Mouse (Mus musculus): ENCODE data around the gene Gm49383. TPM values are rescaled to one million over a fixed set of nuclear protein-coding genes. Genes with fewer than 3 reads are reported as not detected.
A peak's percentile ranks its signal among the peaks of the same experiment; 100 is the strongest.
"Not testable (repeated sequence)": the region's sequence is repeated elsewhere in the genome, so short reads cannot be mapped to it uniquely, and the experiment has no call there.

Gene Gm49383
- polyA plus RNA-seq, 1 experiment from 2014 or later, result 20.0 TPM

- H3K9me3 ChIP-seq (ENCODE audit: control insufficient read depth, low read length); H3K27me3 ChIP-seq (replicated peaks; ENCODE audit: control insufficient read depth, insufficient read depth, low read length); H3K4me1 ChIP-seq (replicated peaks; ENCODE audit: control insufficient read depth, insufficient read depth, low read length): not testable (repeated sequence)
- peak within 1 kb of the TSS; percentile 74 for H3K4me2 ChIP-seq (ENCODE audit: low read length)
- ATAC-seq, result peak; percentile 99
- H3K9ac ChIP-seq (replicated peaks; ENCODE audit: low read depth, low read length), result peak within 1 kb of the TSS; percentile 84
- H3K27ac ChIP-seq (ENCODE audit: low read length), result peak within 1 kb of the TSS; percentile 93
- under 1% methylated on average over 57 of the region's 68 CpGs for WGBS
- H3K36me3 ChIP-seq (ENCODE audit: control insufficient read depth, insufficient read depth), result peaks cover 13% of the 10 kb centered on the region
- H3K4me3 ChIP-seq (replicated peaks; ENCODE audit: low read length), result peak within 1 kb of the TSS; percentile 73
Measured at GRCm38 (mm10) chr12:69158765-69159577, 37.9 kb downstream of the Gm49383 start, which contains the start of gene Rps29. Gene Rps29, minus strand, starts transcription at chr12:69159186.

- H3K9me3 ChIP-seq (ENCODE audit: control insufficient read depth, low read length), result no peaks in the 10 kb centered on the region
- under 1% methylated on average over 19 of the region's 19 CpGs for WGBS
- H3K27ac ChIP-seq (ENCODE audit: low read length), result peak overlapping the region; percentile 93
Measured at GRCm38 (mm10) chr12:69158366-69158764, 38.5 kb downstream of the Gm49383 start.

GRCm38 (mm10) chr12:69157107-69157506, 39.8 kb downstream of the Gm49383 start:
- H3K27me3 ChIP-seq (replicated peaks; ENCODE audit: control insufficient read depth, insufficient read depth, low read length), result no peaks in the 10 kb centered on the region
- H3K4me1 ChIP-seq (replicated peaks; ENCODE audit: control insufficient read depth, insufficient read depth, low read length), result peaks cover 9% of the 10 kb centered on the region
- no peaks in the 10 kb centered on the region for H3K9me3 ChIP-seq (ENCODE audit: control insufficient read depth, low read length)
- H3K36me3 ChIP-seq (ENCODE audit: control insufficient read depth, insufficient read depth), result peaks cover 13% of the 10 kb centered on the region
- no peak overlapping the region for H3K4me2 ChIP-seq (ENCODE audit: low read length)
- H3K9ac ChIP-seq (replicated peaks; ENCODE audit: low read depth, low read length), result no peak overlapping the region
- ATAC-seq, result no peak
- H3K4me3 ChIP-seq (replicated peaks; ENCODE audit: low read length), result no peak overlapping the region
- 97% methylated on average over 2 of the region's 2 CpGs for WGBS
- no peak overlapping the region for H3K27ac ChIP-seq (ENCODE audit: low read length)

More at GRCm38 (mm10) chr12:69158366-69158764, 38.5 kb downstream of the Gm49383 start:
- ATAC-seq, result no peak
- peaks cover 9% of the 10 kb centered on the region for H3K4me1 ChIP-seq (replicated peaks; ENCODE audit: control insufficient read depth, insufficient read depth, low read length)
- H3K4me2 ChIP-seq (ENCODE audit: low read length), result peak overlapping the region; percentile 74
- H3K27me3 ChIP-seq (replicated peaks; ENCODE audit: control insufficient read depth, insufficient read depth, low read length), result no peaks in the 10 kb centered on the region
- H3K4me3 ChIP-seq (replicated peaks; ENCODE audit: low read length), result peak overlapping the region; percentile 73
- H3K9ac ChIP-seq (replicated peaks; ENCODE audit: low read depth, low read length), result peak overlapping the region; percentile 84
- peaks cover 13% of the 10 kb centered on the region for H3K36me3 ChIP-seq (ENCODE audit: control insufficient read depth, insufficient read depth)

- no peaks in the 10 kb centered on the region for H3K27me3 ChIP-seq (replicated peaks; ENCODE audit: control insufficient read depth, insufficient read depth, low read length)
- H3K4me3 ChIP-seq (replicated peaks; ENCODE audit: low read length), result no peak overlapping the region
- H3K4me1 ChIP-seq (replicated peaks; ENCODE audit: control insufficient read depth, insufficient read depth, low read length), result peaks cover 9% of the 10 kb centered on the region
- no peaks in the 10 kb centered on the region for H3K9me3 ChIP-seq (ENCODE audit: control insufficient read depth, low read length)
- no peak overlapping the region for H3K4me2 ChIP-seq (ENCODE audit: low read length)
- H3K27ac ChIP-seq (ENCODE audit: low read length), result no peak overlapping the region
- no peak for ATAC-seq
- H3K9ac ChIP-seq (replicated peaks; ENCODE audit: low read depth, low read length), result no peak overlapping the region
- H3K36me3 ChIP-seq (ENCODE audit: control insufficient read depth, insufficient read depth), result peaks cover 13% of the 10 kb centered on the region
- WGBS, result 83% methylated on average over 4 of the region's 4 CpGs
Measured at GRCm38 (mm10) chr12:69156436-69156835, 40.5 kb downstream of the Gm49383 start.

GRCm38 (mm10) chr12:69155923-69156322, 41.0 kb downstream of the Gm49383 start:
- ATAC-seq, result no peak
- no peak overlapping the region for H3K27ac ChIP-seq (ENCODE audit: low read length)
- no peak overlapping the region for H3K4me3 ChIP-seq (replicated peaks; ENCODE audit: low read length)
- no peaks in the 10 kb centered on the region for H3K9me3 ChIP-seq (ENCODE audit: control insufficient read depth, low read length)
- H3K4me1 ChIP-seq (replicated peaks; ENCODE audit: control insufficient read depth, insufficient read depth, low read length), result peaks cover 9% of the 10 kb centered on the region
- H3K4me2 ChIP-seq (ENCODE audit: low read length), result no peak overlapping the region
- no peak overlapping the region for H3K9ac ChIP-seq (replicated peaks; ENCODE audit: low read depth, low read length)
- 82% methylated on average over 2 of the region's 2 CpGs for WGBS
- H3K36me3 ChIP-seq (ENCODE audit: control insufficient read depth, insufficient read depth), result peaks cover 13% of the 10 kb centered on the region
- H3K27me3 ChIP-seq (replicated peaks; ENCODE audit: control insufficient read depth, insufficient read depth, low read length), result no peaks in the 10 kb centered on the region

- Histone ChIP-seq H3K9ac (replicated peaks; ENCODE audit: low read depth, low read length) (no peak overlapping the region), H3K4me2 (ENCODE audit: low read length) (no peak overlapping the region), H3K4me3 (replicated peaks; ENCODE audit: low read length) (no peak overlapping the region), H3K27ac (ENCODE audit: low read length) (no peak overlapping the region), H3K4me1 (replicated peaks; ENCODE audit: control insufficient read depth, insufficient read depth, low read length) (no peaks in the 10 kb centered on the region), H3K9me3 (ENCODE audit: control insufficient read depth, low read length) (no peaks in the 10 kb centered on the region), H3K27me3 (replicated peaks; ENCODE audit: control insufficient read depth, insufficient read depth, low read length) (no peaks in the 10 kb centered on the region), H3K36me3 (ENCODE audit: control insufficient read depth, insufficient read depth) (no peaks in the 10 kb centered on the region)
- 85% methylated on average over 13 of the region's 13 CpGs for WGBS
- no peak for ATAC-seq
Measured at GRCm38 (mm10) chr12:69150049-69150448, 46.9 kb downstream of the Gm49383 start.

- Histone ChIP-seq H3K9me3 (ENCODE audit: control insufficient read depth, low read length) (no peaks in the 10 kb centered on the region), H3K4me2 (ENCODE audit: low read length) (no peak overlapping the region), H3K27me3 (replicated peaks; ENCODE audit: control insufficient read depth, insufficient read depth, low read length) (no peaks in the 10 kb centered on the region), H3K9ac (replicated peaks; ENCODE audit: low read depth, low read length) (no peak overlapping the region), H3K4me3 (replicated peaks; ENCODE audit: low read length) (no peak overlapping the region), H3K36me3 (ENCODE audit: control insufficient read depth, insufficient read depth) (no peaks in the 10 kb centered on the region), H3K4me1 (replicated peaks; ENCODE audit: control insufficient read depth, insufficient read depth, low read length) (no peaks in the 10 kb centered on the region), H3K27ac (ENCODE audit: low read length) (no peak overlapping the region)
- WGBS, result 92% methylated on average over 5 of the region's 5 CpGs
- ATAC-seq, result no peak
Measured at GRCm38 (mm10) chr12:69147166-69147735, 49.7 kb downstream of the Gm49383 start.

- Histone ChIP-seq H3K27ac (ENCODE audit: low read length) (no peak overlapping the region), H3K4me2 (ENCODE audit: low read length) (no peak overlapping the region), H3K9me3 (ENCODE audit: control insufficient read depth, low read length) (no peaks in the 10 kb centered on the region), H3K9ac (replicated peaks; ENCODE audit: low read depth, low read length) (no peak overlapping the region), H3K4me3 (replicated peaks; ENCODE audit: low read length) (no peak overlapping the region), H3K27me3 (replicated peaks; ENCODE audit: control insufficient read depth, insufficient read depth, low read length) (no peaks in the 10 kb centered on the region), H3K4me1 (replicated peaks; ENCODE audit: control insufficient read depth, insufficient read depth, low read length) (no peaks in the 10 kb centered on the region), H3K36me3 (ENCODE audit: control insufficient read depth, insufficient read depth) (no peaks in the 10 kb centered on the region)
- 71% methylated on average over 6 of the region's 6 CpGs for WGBS
- ATAC-seq, result no peak
Measured at GRCm38 (mm10) chr12:69143460-69143859, 53.4 kb downstream of the Gm49383 start.

GRCm38 (mm10) chr12:69139841-69140240, 57.1 kb downstream of the Gm49383 start:
- WGBS, result 89% methylated on average over 7 of the region's 7 CpGs
- Histone ChIP-seq H3K4me3 (replicated peaks; ENCODE audit: low read length) (no peak overlapping the region), H3K9me3 (ENCODE audit: control insufficient read depth, low read length) (no peaks in the 10 kb centered on the region), H3K27ac (ENCODE audit: low read length) (no peak overlapping the region), H3K27me3 (replicated peaks; ENCODE audit: control insufficient read depth, insufficient read depth, low read length) (no peaks in the 10 kb centered on the region), H3K4me2 (ENCODE audit: low read length) (no peak overlapping the region), H3K36me3 (ENCODE audit: control insufficient read depth, insufficient read depth) (no peaks in the 10 kb centered on the region), H3K4me1 (replicated peaks; ENCODE audit: control insufficient read depth, insufficient read depth, low read length) (no peaks in the 10 kb centered on the region), H3K9ac (replicated peaks; ENCODE audit: low read depth, low read length) (no peak overlapping the region)
- no peak for ATAC-seq
